Mouse (Mus musculus): Measurements from ENCODE around the gene BC049352.

BC049352 gene

DNA sequence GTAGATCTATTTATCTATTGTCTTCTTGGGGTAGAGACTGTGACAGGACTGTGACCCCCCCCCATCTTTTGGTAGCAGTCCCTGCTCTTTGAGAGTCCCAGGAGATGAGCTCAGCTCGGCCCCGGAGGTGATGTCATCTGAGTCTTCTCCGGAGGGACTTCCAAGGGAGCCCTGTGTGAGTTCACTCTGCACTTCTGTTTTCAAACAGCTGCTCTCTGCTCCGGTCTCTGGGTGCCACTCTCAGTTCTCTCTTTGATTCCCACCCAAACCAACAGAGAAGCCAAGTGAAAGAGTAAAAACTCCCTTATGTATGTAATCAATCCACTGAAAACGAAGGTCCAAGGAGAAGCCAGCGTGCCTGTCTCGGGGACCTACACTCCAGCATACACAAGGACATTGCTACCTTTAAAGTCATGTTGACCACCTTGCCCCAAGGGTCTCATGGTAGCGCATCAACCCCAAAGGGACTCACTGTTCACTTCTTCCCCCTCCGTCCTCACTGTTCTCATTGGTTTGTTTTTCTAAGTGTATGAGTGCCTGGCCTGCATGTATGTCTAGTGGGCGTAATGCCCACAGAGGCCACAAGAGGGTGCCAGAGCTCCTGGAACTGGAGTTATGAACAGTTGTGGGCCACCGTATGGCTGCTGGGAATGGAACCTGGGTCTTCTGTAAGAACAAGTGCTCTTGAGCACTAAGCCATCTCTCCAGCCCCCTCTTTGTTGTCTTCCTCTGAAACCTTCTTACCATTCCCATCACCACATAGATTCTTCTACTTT, 117.6 kb downstream of the BC049352 start:
- DNase-seq (ENCODE audit: low read depth), result peak; percentile 61
